Mouse (Mus musculus): Measurements from ENCODE around the gene Hdac9. TPM values are rescaled to one million over a fixed set of nuclear protein-coding genes. Genes with fewer than 3 reads are reported as not detected.
A peak's percentile ranks its signal among the peaks of the same experiment; 100 is the strongest.

The Hdac9 gene
- polyA plus RNA-seq, 1 experiment = 0.06 TPM

DNA sequence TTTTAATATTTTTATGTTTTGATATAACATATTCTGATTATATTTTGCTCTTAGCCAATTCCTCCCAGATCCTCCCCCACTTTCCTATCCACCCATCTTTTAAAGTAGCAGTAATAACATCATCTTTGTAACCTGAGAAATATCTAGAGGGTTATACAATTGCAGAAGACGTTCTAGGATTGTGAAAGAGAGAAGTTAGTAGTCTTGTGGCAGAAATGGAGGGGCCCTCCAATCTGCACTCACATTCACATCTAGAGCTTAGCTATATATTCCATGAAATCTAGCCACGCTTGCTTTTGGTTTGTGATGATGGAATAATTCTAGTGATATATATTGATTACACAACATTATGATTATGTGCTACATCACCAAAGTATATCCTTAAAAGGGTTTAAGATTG is 106.7 kb downstream of the Hdac9 start:
- no peak overlapping the region for H3K4me3 ChIP-seq (ENCODE audit: insufficient read depth, poor library complexity, severe bottlenecking)
- no peaks in the 10 kb centered on the region for H3K79me2 ChIP-seq (ENCODE audit: control insufficient read depth, insufficient read depth)
- no peaks in the 10 kb centered on the region for H3K27me3 ChIP-seq (ENCODE audit: control insufficient read depth, insufficient read depth, insufficient read length)
- no peak overlapping the region for H3ac ChIP-seq (ENCODE audit: control insufficient read depth, insufficient read length, low read depth)
- no peaks in the 10 kb centered on the region for H3K36me3 ChIP-seq (ENCODE audit: control insufficient read depth, insufficient read depth)
- TF ChIP-seq FOSL1 (IDR thresholded peaks at IDR 0.05; ENCODE audit: insufficient read depth, low read length, poor library complexity, severe bottlenecking) (no peak), MAX (IDR thresholded peaks at IDR 0.05) (no peak), CEBPB (IDR thresholded peaks at IDR 0.05; ENCODE audit: low read depth) (no peak), USF1 (IDR thresholded peaks at IDR 0.05; ENCODE audit: low read depth) (no peak), MYOG (IDR thresholded peaks at IDR 0.05; ENCODE audit: control insufficient read depth, extremely low read depth, insufficient read length) (no peak), CTCF (IDR thresholded peaks at IDR 0.05; ENCODE audit: control insufficient read depth, insufficient read depth, insufficient read length) (no peak), MYOD1 (IDR thresholded peaks at IDR 0.05; ENCODE audit: control insufficient read depth, insufficient read length, low read depth) (no peak)
- no peaks in the 10 kb centered on the region for H3K79me3 ChIP-seq (ENCODE audit: low read depth)

DNA sequence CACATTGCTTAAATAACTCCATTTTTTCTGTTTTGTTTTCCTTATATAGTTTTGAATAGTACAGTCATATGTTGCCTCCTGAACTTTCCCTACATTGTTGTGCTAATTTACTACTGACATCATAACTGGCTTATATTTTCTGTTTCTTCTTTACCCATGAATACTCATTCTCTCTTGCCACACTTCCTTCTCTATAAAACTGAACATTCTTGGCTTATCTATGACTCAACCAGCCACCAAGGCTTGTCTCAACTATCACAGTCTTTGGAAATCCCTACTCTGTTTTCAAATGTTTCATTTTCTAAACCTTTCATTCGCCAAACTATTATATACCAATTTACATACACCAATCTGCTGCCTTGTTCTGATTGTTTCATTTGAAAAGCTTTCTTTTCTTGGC is 108.7 kb downstream of the Hdac9 start:
- TF ChIP-seq CEBPB (IDR thresholded peaks at IDR 0.05; ENCODE audit: low read depth) (peak; percentile 6), MAX (IDR thresholded peaks at IDR 0.05) (no peak)
- no peaks in the 10 kb centered on the region for H3K27me3 ChIP-seq (ENCODE audit: control insufficient read depth, insufficient read depth, insufficient read length)
- no peak overlapping the region for H3ac ChIP-seq (ENCODE audit: control insufficient read depth, insufficient read length, low read depth)
- H3K36me3 ChIP-seq (ENCODE audit: control insufficient read depth, insufficient read depth) = no peaks in the 10 kb centered on the region
- no peaks in the 10 kb centered on the region for H3K79me3 ChIP-seq (ENCODE audit: low read depth)
- no peaks in the 10 kb centered on the region for H3K79me2 ChIP-seq (ENCODE audit: control insufficient read depth, insufficient read depth)
- no peak overlapping the region for H3K4me3 ChIP-seq (ENCODE audit: insufficient read depth, poor library complexity, severe bottlenecking)

DNA sequence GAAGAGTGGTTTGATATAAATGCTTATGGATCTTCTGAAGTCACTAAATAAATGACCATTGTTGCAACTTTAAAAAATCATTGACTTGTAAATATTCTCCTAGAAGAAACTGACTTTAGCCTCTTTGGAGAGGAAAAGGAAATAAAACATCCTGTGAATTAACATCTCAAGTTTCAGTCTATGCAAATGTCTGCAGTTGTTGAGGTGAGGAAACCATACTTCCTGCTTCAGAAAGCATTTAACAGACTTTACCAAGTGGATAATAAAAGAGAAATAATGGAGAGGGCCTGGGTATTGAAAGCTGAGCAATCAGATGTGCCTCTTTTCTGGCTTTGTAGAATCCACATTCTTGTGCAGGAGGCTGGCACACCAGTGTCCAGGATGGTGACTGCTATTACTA is 110.4 kb downstream of the Hdac9 start:
- no peak overlapping the region for H3K4me3 ChIP-seq (ENCODE audit: insufficient read depth, poor library complexity, severe bottlenecking)
- H3K79me3 ChIP-seq (ENCODE audit: low read depth) = no peaks in the 10 kb centered on the region
- H3K36me3 ChIP-seq (ENCODE audit: control insufficient read depth, insufficient read depth) = no peaks in the 10 kb centered on the region
- H3K27me3 ChIP-seq (ENCODE audit: control insufficient read depth, insufficient read depth, insufficient read length) = no peaks in the 10 kb centered on the region
- no peaks in the 10 kb centered on the region for H3K79me2 ChIP-seq (ENCODE audit: control insufficient read depth, insufficient read depth)
- no peak overlapping the region for H3ac ChIP-seq (ENCODE audit: control insufficient read depth, insufficient read length, low read depth)
- TF ChIP-seq MYOG (IDR thresholded peaks at IDR 0.05; ENCODE audit: control insufficient read depth, extremely low read depth, insufficient read length) = no peak
- no peak for TF ChIP-seq MYOD1 (IDR thresholded peaks at IDR 0.05; ENCODE audit: control insufficient read depth, insufficient read length, low read depth)
- TF ChIP-seq CEBPB (IDR thresholded peaks at IDR 0.05; ENCODE audit: low read depth) = no peak
- no peak for TF ChIP-seq FOSL1 (IDR thresholded peaks at IDR 0.05; ENCODE audit: insufficient read depth, low read length, poor library complexity, severe bottlenecking)
- TF ChIP-seq CTCF (IDR thresholded peaks at IDR 0.05; ENCODE audit: control insufficient read depth, insufficient read depth, insufficient read length) = no peak
- no peak for TF ChIP-seq USF1 (IDR thresholded peaks at IDR 0.05; ENCODE audit: low read depth)
- no peak for TF ChIP-seq MAX (IDR thresholded peaks at IDR 0.05)

DNA sequence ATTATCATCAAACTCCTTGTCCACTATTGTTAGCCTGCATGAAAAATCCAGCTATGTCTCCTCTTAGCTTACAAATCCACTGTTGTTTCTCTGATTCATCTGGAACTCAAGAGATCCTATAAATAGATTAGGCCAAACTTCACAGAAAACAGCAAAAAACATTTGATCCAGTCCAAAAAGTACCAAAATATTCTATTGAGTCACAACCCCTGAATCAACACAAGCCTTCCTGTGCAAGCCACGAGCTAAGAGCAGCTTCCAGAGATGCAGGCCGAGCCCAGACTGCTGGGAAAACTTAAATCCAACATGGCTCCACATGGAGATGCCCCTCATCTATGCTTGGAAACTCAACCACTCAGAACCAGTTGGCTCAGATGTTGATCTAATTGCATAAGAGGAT is 113.2 kb downstream of the Hdac9 start:
- Histone ChIP-seq H3K4me3 (ENCODE audit: insufficient read depth, poor library complexity, severe bottlenecking) (no peak overlapping the region), H3K27me3 (ENCODE audit: control insufficient read depth, insufficient read depth, insufficient read length) (no peaks in the 10 kb centered on the region), H3K36me3 (ENCODE audit: control insufficient read depth, insufficient read depth) (no peaks in the 10 kb centered on the region), H3K79me3 (ENCODE audit: low read depth) (no peaks in the 10 kb centered on the region), H3ac (ENCODE audit: control insufficient read depth, insufficient read length, low read depth) (no peak overlapping the region), H3K79me2 (ENCODE audit: control insufficient read depth, insufficient read depth) (no peaks in the 10 kb centered on the region)
- TF ChIP-seq CEBPB (IDR thresholded peaks at IDR 0.05; ENCODE audit: low read depth) (no peak), USF1 (IDR thresholded peaks at IDR 0.05; ENCODE audit: low read depth) (no peak), FOSL1 (IDR thresholded peaks at IDR 0.05; ENCODE audit: insufficient read depth, low read length, poor library complexity, severe bottlenecking) (no peak), MYOG (IDR thresholded peaks at IDR 0.05; ENCODE audit: control insufficient read depth, extremely low read depth, insufficient read length) (no peak), MAX (IDR thresholded peaks at IDR 0.05) (no peak), MYOD1 (IDR thresholded peaks at IDR 0.05; ENCODE audit: control insufficient read depth, insufficient read length, low read depth) (no peak), CTCF (IDR thresholded peaks at IDR 0.05; ENCODE audit: control insufficient read depth, insufficient read depth, insufficient read length) (no peak)

DNA sequence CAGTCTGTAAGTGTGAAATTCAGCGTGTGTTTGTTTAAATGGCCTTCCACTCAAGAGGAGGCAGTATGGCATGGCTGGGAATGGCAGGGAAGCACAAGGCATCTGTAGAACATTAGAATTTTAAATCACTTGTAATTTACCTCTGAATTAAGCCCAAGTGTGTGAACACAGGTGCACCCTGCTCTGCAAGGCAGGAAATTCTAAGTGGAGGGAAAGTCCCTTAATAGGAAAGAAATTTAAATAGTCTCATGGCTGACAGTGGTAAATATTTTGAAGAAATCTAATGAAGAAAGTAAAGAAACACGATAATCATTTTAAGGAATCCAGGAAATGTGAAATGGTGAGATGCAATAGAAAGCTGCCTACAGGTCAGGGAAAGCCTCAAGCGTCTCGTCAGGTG is 114.6 kb downstream of the Hdac9 start:
- Histone ChIP-seq H3K36me3 (ENCODE audit: control insufficient read depth, insufficient read depth) (no peaks in the 10 kb centered on the region), H3K27me3 (ENCODE audit: control insufficient read depth, insufficient read depth, insufficient read length) (no peaks in the 10 kb centered on the region), H3ac (ENCODE audit: control insufficient read depth, insufficient read length, low read depth) (no peak overlapping the region), H3K4me3 (ENCODE audit: insufficient read depth, poor library complexity, severe bottlenecking) (no peak overlapping the region), H3K79me2 (ENCODE audit: control insufficient read depth, insufficient read depth) (no peaks in the 10 kb centered on the region), H3K79me3 (ENCODE audit: low read depth) (no peaks in the 10 kb centered on the region)
- no peak for TF ChIP-seq USF1 (IDR thresholded peaks at IDR 0.05; ENCODE audit: low read depth)
- TF ChIP-seq MYOG (IDR thresholded peaks at IDR 0.05; ENCODE audit: control insufficient read depth, extremely low read depth, insufficient read length) = no peak
- no peak for TF ChIP-seq CTCF (IDR thresholded peaks at IDR 0.05; ENCODE audit: control insufficient read depth, insufficient read depth, insufficient read length)
- TF ChIP-seq FOSL1 (IDR thresholded peaks at IDR 0.05; ENCODE audit: insufficient read depth, low read length, poor library complexity, severe bottlenecking) = no peak
- TF ChIP-seq MAX (IDR thresholded peaks at IDR 0.05) = no peak
- no peak for TF ChIP-seq CEBPB (IDR thresholded peaks at IDR 0.05; ENCODE audit: low read depth)
- TF ChIP-seq MYOD1 (IDR thresholded peaks at IDR 0.05; ENCODE audit: control insufficient read depth, insufficient read length, low read depth) = no peak

DNA sequence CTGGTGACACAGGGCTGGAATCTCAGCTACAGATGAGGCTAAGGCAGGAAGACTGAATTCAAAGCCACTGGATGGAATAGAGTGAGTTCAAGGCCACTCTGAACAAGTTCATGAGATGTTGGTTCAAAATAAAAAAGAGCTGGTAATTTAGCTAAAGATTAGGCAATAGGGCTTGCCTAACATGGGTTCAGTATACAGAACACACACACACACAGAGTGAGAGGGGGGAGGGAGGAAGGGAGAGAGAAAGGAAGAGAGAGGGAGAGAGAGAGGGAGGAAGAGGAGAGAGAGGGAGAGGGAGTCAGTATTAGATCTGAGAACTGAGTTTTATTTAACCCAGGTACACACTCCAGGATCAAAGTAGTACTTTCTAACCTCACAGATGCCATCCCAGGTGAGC is 115.1 kb downstream of the Hdac9 start:
- no peak for TF ChIP-seq MYOD1 (IDR thresholded peaks at IDR 0.05; ENCODE audit: control insufficient read depth, insufficient read length, low read depth)
- TF ChIP-seq CEBPB (IDR thresholded peaks at IDR 0.05; ENCODE audit: low read depth) = no peak
- TF ChIP-seq USF1 (IDR thresholded peaks at IDR 0.05; ENCODE audit: low read depth) = no peak
- TF ChIP-seq FOSL1 (IDR thresholded peaks at IDR 0.05; ENCODE audit: insufficient read depth, low read length, poor library complexity, severe bottlenecking) = no peak
- TF ChIP-seq CTCF (IDR thresholded peaks at IDR 0.05; ENCODE audit: control insufficient read depth, insufficient read depth, insufficient read length) = no peak
- no peak for TF ChIP-seq MYOG (IDR thresholded peaks at IDR 0.05; ENCODE audit: control insufficient read depth, extremely low read depth, insufficient read length)
- TF ChIP-seq MAX (IDR thresholded peaks at IDR 0.05) = no peak
- no peaks in the 10 kb centered on the region for H3K27me3 ChIP-seq (ENCODE audit: control insufficient read depth, insufficient read depth, insufficient read length)
- H3K79me2 ChIP-seq (ENCODE audit: control insufficient read depth, insufficient read depth) = no peaks in the 10 kb centered on the region
- H3ac ChIP-seq (ENCODE audit: control insufficient read depth, insufficient read length, low read depth) = no peak overlapping the region
- H3K36me3 ChIP-seq (ENCODE audit: control insufficient read depth, insufficient read depth) = no peaks in the 10 kb centered on the region
- H3K79me3 ChIP-seq (ENCODE audit: low read depth) = no peaks in the 10 kb centered on the region
- H3K4me3 ChIP-seq (ENCODE audit: insufficient read depth, poor library complexity, severe bottlenecking) = no peak overlapping the region

Data from C2C12 (cell line).